In genomic region chr16:20715161-20715560, GRCm38 (mm10) we compare ENCODE assay signal across 8 mouse cellular contexts. TPM values are rescaled to one million over a fixed set of nuclear protein-coding genes. Genes with fewer than 3 reads are reported as not detected.
A peak's percentile ranks its signal among the peaks of the same experiment; 100 is the strongest.
DNase-seq lines count a peak whose midpoint lies in the region; ATAC-seq lines count a peak whose summit lies in the region.

No protein-coding gene starts in this region.

- H3K27me3 ChIP-seq in heart, embryonic 15.5 days = no peaks in the 10 kb centered on the region
- H3K27me3 ChIP-seq in hindbrain, embryonic 14.5 days (ENCODE audit: control insufficient read depth, insufficient read depth, low read length) = no peaks in the 10 kb centered on the region
- no peaks in the 10 kb centered on the region for H3K27me3 ChIP-seq in midbrain, embryonic 15.5 days (replicated peaks)

- H3K4me1 ChIP-seq in heart, embryonic 15.5 days (replicated peaks) = peaks cover 33% of the 10 kb centered on the region
- no peaks in the 10 kb centered on the region; the same call in 1 of the 2 replicates for H3K4me1 ChIP-seq in brown adipose tissue, adult 24 weeks (ENCODE audit: control insufficient read depth, insufficient read depth, insufficient read length, low read length)
- peaks cover 36% of the 10 kb centered on the region for H3K4me1 ChIP-seq in hindbrain, embryonic 14.5 days (replicated peaks; ENCODE audit: control insufficient read depth, insufficient read depth, low read length)
- H3K4me1 ChIP-seq in midbrain, embryonic 15.5 days = peaks cover 43% of the 10 kb centered on the region

- H3K4me2 ChIP-seq in heart, embryonic 15.5 days = peak overlapping the region; percentile 97
- H3K4me2 ChIP-seq in hindbrain, embryonic 14.5 days (replicated peaks) = peak overlapping the region; percentile 92
- H3K4me2 ChIP-seq in midbrain, embryonic 15.5 days = peak overlapping the region; percentile 98

- H3K4me3 ChIP-seq in heart, embryonic 15.5 days = peak overlapping the region; percentile 88
- H3K4me3 ChIP-seq in brown adipose tissue, adult 24 weeks (ENCODE audit: insufficient read depth, low read depth, low read length) = peak overlapping the region; percentile 65; the same call in 1 of the 2 replicates
- peak overlapping the region; percentile 52 for H3K4me3 ChIP-seq in hindbrain, embryonic 14.5 days (replicated peaks; ENCODE audit: low read length)
- peak overlapping the region; percentile 70 for H3K4me3 ChIP-seq in midbrain, embryonic 15.5 days

- 66% methylated on average over 2 of the region's 2 CpGs for WGBS in heart, embryonic 15.5 days
- 61% methylated on average over 2 of the region's 2 CpGs for WGBS in hindbrain, embryonic 14.5 days
- WGBS in midbrain, embryonic 15.5 days = 64% methylated on average over 2 of the region's 2 CpGs

- H3K36me3 ChIP-seq in heart, embryonic 15.5 days = peaks cover 3% of the 10 kb centered on the region; the same call in 1 of the 2 replicates
- peaks cover 39% of the 10 kb centered on the region for H3K36me3 ChIP-seq in hindbrain, embryonic 14.5 days (replicated peaks; ENCODE audit: control insufficient read depth, insufficient read depth)
- peaks cover 7% of the 10 kb centered on the region; the same call in 1 of the 2 replicates for H3K36me3 ChIP-seq in midbrain, embryonic 15.5 days (replicated peaks)

- H3K27ac ChIP-seq in heart, embryonic 15.5 days = no peak overlapping the region
- H3K27ac ChIP-seq in brown adipose tissue, adult 24 weeks (replicated peaks; ENCODE audit: low read depth, low read length) = no peak overlapping the region
- H3K27ac ChIP-seq in hindbrain, embryonic 14.5 days = no peak overlapping the region
- no peak overlapping the region for H3K27ac ChIP-seq in midbrain, embryonic 15.5 days

- no peaks in the 10 kb centered on the region for H3K9me3 ChIP-seq in heart, embryonic 15.5 days (replicated peaks)
- no peaks in the 10 kb centered on the region for H3K9me3 ChIP-seq in hindbrain, embryonic 14.5 days (ENCODE audit: control insufficient read depth, low read length)
- no peaks in the 10 kb centered on the region for H3K9me3 ChIP-seq in midbrain, embryonic 15.5 days

- ATAC-seq in heart, embryonic 15.5 days (replicated peaks; ENCODE audit: insufficient number of reproducible peaks, insufficient read depth, low FRiP score, low read depth) = no peak
- ATAC-seq in hindbrain, embryonic 14.5 days (ENCODE audit: low FRiP score) = no peak
- no peak for ATAC-seq in midbrain, embryonic 15.5 days (replicated peaks)
- no peak for ATAC-seq in erythroid progenitor cell, adult 5-6 weeks (replicated peaks; ENCODE audit: low FRiP score, poor library complexity, severe bottlenecking)

- no peak for DNase-seq in heart, postnatal 4 days
- DNase-seq in hindbrain, embryonic 14.5 days (ENCODE audit: low spot score) = no peak
- DNase-seq in frontal cortex, postnatal 25 days (ENCODE audit: low spot score in 2 of 2) = no peak
- no peak for DNase-seq in left cerebral cortex, adult 18-20 months (ENCODE audit: low spot score in 2 of 2)

- H3K9ac ChIP-seq in heart, embryonic 15.5 days = peak overlapping the region; percentile 83
- H3K9ac ChIP-seq in hindbrain, embryonic 14.5 days = peak overlapping the region; percentile 72
- peak overlapping the region; percentile 67 for H3K9ac ChIP-seq in midbrain, embryonic 15.5 days

RNA-seq across cellular contexts. Expression of gene Polr2h, which starts 2.3 kb away (rescaled TPM):
- 41.0 and 54.5 TPM in 2 replicates for polyA plus RNA-seq in heart, embryonic 15.5 days (2015; fragmentation: Nextera tagmentation; extraction: Ambion mirVana)
- total RNA-seq in heart, postnatal 4 days (2021) = 10 to 100 TPM; 15.6 to 16.7 TPM
- polyA plus RNA-seq in brown adipose tissue, adult 24 weeks (2012; ENCODE audit: insufficient read depth, insufficient read length, missing spikeins) = 21.2 and 22.7 TPM in 2 replicates
- 93.2 and 95.9 TPM in 2 replicates for polyA plus RNA-seq in hindbrain, embryonic 14.5 days (2014; fragmentation: Nextera tagmentation; extraction: Ambion mirVana)
- polyA plus RNA-seq in midbrain, embryonic 15.5 days (2015; fragmentation: Nextera tagmentation; extraction: Ambion mirVana) = 82.3 and 90.6 TPM in 2 replicates
- total RNA-seq in erythroid progenitor cell, adult 5-6 weeks (2015; ENCODE audit: low replicate concordance) = 2.9 and 10.5 TPM in 2 replicates
- total RNA-seq in erythroid progenitor cell, adult 5-6 weeks (2017; ENCODE audit: low replicate concordance) = 5.8 and 11.2 TPM in 2 replicates
- 10 to 100 TPM; 27.6 to 30.2 TPM for total RNA-seq in left cerebral cortex, adult 18-20 months (2021)

RNA-seq across cellular contexts. Expression of gene Clcn2, which starts 2.4 kb away (rescaled TPM):
- 3.8 and 6.5 TPM in 2 replicates for polyA plus RNA-seq in heart, embryonic 15.5 days (2015; fragmentation: Nextera tagmentation; extraction: Ambion mirVana)
- total RNA-seq in heart, postnatal 4 days (2021) = 1 to 10 TPM; 3.2 to 4.5 TPM
- 0.67 TPM in 1 of 2 replicates, not detected in the other for polyA plus RNA-seq in brown adipose tissue, adult 24 weeks (2012; ENCODE audit: insufficient read depth, insufficient read length, missing spikeins)
- polyA plus RNA-seq in hindbrain, embryonic 14.5 days (2014; fragmentation: Nextera tagmentation; extraction: Ambion mirVana) = 28.7 and 32.1 TPM in 2 replicates
- 33.7 and 33.8 TPM in 2 replicates for polyA plus RNA-seq in midbrain, embryonic 15.5 days (2015; fragmentation: Nextera tagmentation; extraction: Ambion mirVana)
- total RNA-seq in erythroid progenitor cell, adult 5-6 weeks (2015; ENCODE audit: low replicate concordance) = 11.5 and 21.0 TPM in 2 replicates
- 9.9 and 10.7 TPM in 2 replicates for total RNA-seq in erythroid progenitor cell, adult 5-6 weeks (2017; ENCODE audit: low replicate concordance)
- 10 to 100 TPM; 54.8 to 67.2 TPM for total RNA-seq in left cerebral cortex, adult 18-20 months (2021)

RNA-seq across cellular contexts. Expression of gene Chrd, which starts 17.8 kb away (rescaled TPM):
- polyA plus RNA-seq in heart, embryonic 15.5 days (2015; fragmentation: Nextera tagmentation; extraction: Ambion mirVana) = 1.1 and 2.2 TPM in 2 replicates
- total RNA-seq in heart, postnatal 4 days (2021) = 1 to 10 TPM; 1.6 to 1.9 TPM
- 0.71 and 0.88 TPM in 2 replicates for polyA plus RNA-seq in brown adipose tissue, adult 24 weeks (2012; ENCODE audit: insufficient read depth, insufficient read length, missing spikeins)
- 5.4 and 7.3 TPM in 2 replicates for polyA plus RNA-seq in hindbrain, embryonic 14.5 days (2014; fragmentation: Nextera tagmentation; extraction: Ambion mirVana)
- polyA plus RNA-seq in midbrain, embryonic 15.5 days (2015; fragmentation: Nextera tagmentation; extraction: Ambion mirVana) = 5.6 and 5.7 TPM in 2 replicates
- total RNA-seq in erythroid progenitor cell, adult 5-6 weeks (2015; ENCODE audit: low replicate concordance) = not detected in 2 replicates
- total RNA-seq in erythroid progenitor cell, adult 5-6 weeks (2017; ENCODE audit: low replicate concordance) = not detected in 2 replicates
- 10 to 100 TPM; 39.9 to 47.0 TPM for total RNA-seq in left cerebral cortex, adult 18-20 months (2021)

RNA-seq across cellular contexts. Expression of gene Thpo, which starts 19.1 kb away (rescaled TPM):
- 0.08 and 0.34 TPM in 2 replicates for polyA plus RNA-seq in heart, embryonic 15.5 days (2015; fragmentation: Nextera tagmentation; extraction: Ambion mirVana)
- under 1 TPM in 1 of 2 experiments, not detected in 1; 0.27 TPM for total RNA-seq in heart, postnatal 4 days (2021)
- polyA plus RNA-seq in brown adipose tissue, adult 24 weeks (2012; ENCODE audit: insufficient read depth, insufficient read length, missing spikeins) = not detected in 2 replicates
- 0.86 and 1.2 TPM in 2 replicates for polyA plus RNA-seq in hindbrain, embryonic 14.5 days (2014; fragmentation: Nextera tagmentation; extraction: Ambion mirVana)
- 1.3 and 1.7 TPM in 2 replicates for polyA plus RNA-seq in midbrain, embryonic 15.5 days (2015; fragmentation: Nextera tagmentation; extraction: Ambion mirVana)
- not detected in 2 replicates for total RNA-seq in erythroid progenitor cell, adult 5-6 weeks (2015; ENCODE audit: low replicate concordance)
- total RNA-seq in erythroid progenitor cell, adult 5-6 weeks (2017; ENCODE audit: low replicate concordance) = not detected in 2 replicates
- 1 to 10 TPM; 3.7 to 6.0 TPM for total RNA-seq in left cerebral cortex, adult 18-20 months (2021)

RNA-seq across cellular contexts. Expression of gene Fam131a, which starts 22.1 kb away (rescaled TPM):
- polyA plus RNA-seq in heart, embryonic 15.5 days (2015; fragmentation: Nextera tagmentation; extraction: Ambion mirVana) = 7.1 and 9.0 TPM in 2 replicates
- total RNA-seq in heart, postnatal 4 days (2021) = 10 to 100 TPM in 1 of 2 experiments, 1 to 10 TPM in 1; 10.0 to 13.8 TPM
- 1.5 and 3.8 TPM in 2 replicates for polyA plus RNA-seq in brown adipose tissue, adult 24 weeks (2012; ENCODE audit: insufficient read depth, insufficient read length, missing spikeins)
- polyA plus RNA-seq in hindbrain, embryonic 14.5 days (2014; fragmentation: Nextera tagmentation; extraction: Ambion mirVana) = 41.8 and 44.2 TPM in 2 replicates
- polyA plus RNA-seq in midbrain, embryonic 15.5 days (2015; fragmentation: Nextera tagmentation; extraction: Ambion mirVana) = 58.1 and 58.5 TPM in 2 replicates
- not detected in 2 replicates for total RNA-seq in erythroid progenitor cell, adult 5-6 weeks (2015; ENCODE audit: low replicate concordance)
- not detected in 2 replicates for total RNA-seq in erythroid progenitor cell, adult 5-6 weeks (2017; ENCODE audit: low replicate concordance)
- total RNA-seq in left cerebral cortex, adult 18-20 months (2021) = 100 to 1,000 TPM; 320 to 327 TPM
